Mouse (Mus musculus): Measurements from ENCODE around the gene Psma7.

The Psma7 gene

DNA sequence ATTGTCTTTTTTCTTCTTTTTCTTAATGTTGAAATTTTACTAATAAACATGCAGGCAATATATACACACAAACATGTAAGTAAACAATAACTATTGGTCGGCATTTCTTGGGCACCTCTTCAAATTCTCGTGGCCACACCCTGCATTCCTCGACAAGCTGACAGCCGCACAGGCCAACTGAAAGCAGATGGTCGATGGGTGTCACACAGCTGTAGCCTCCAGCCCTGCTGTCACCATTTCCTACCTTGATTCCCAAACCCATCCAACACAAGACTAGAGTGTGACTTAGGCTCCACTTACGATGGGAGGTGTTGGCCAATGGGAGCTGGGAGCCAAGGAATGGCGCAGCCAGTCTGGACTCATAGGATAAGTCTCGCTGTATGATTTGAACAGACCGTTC is 40.6 kb downstream of the Psma7 start:
- no peak for DNase-seq (ENCODE audit: low spot score)

DNA sequence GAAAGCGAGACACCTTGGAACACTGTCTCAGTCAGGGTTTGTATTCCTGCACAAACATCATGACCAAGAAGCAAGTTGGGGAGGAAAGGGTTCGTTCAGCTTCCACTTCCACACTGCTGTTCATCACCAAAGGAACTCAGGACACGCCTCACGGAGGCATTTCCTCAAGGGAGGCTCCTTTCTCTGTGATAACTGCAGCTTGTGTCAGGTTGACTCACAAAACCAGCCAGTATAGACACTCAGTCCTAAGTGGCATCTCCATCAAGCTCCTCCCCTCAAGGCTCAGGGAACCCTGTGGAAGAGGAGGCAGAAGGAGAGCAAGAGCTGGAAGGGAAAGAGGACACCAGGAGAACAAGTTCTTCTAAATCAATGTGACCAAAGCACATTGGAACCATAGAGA is 43.8 kb downstream of the Psma7 start:
- DNase-seq (ENCODE audit: low spot score), result no peak

DNA sequence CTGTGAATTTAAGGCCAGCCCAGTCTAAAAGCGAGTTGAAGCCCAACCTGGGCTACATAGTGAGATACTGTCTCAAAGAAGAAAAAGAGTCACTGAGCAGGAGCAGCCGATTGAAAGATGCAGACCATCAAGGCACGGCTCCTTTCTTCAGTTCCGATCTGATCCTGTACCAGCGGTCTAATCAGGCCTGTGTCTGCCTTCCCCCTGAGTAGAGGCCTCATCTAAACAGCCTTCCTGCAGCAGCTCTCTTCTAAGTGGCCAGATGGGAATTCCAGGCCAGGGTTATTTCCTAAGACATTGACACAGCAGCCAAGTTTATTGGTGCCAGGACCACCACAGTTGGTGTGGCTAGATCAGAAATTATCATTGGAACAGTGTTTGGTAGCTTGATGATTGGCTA is 49.2 kb downstream of the Psma7 start:
- no peak for DNase-seq (ENCODE audit: low spot score)

DNA sequence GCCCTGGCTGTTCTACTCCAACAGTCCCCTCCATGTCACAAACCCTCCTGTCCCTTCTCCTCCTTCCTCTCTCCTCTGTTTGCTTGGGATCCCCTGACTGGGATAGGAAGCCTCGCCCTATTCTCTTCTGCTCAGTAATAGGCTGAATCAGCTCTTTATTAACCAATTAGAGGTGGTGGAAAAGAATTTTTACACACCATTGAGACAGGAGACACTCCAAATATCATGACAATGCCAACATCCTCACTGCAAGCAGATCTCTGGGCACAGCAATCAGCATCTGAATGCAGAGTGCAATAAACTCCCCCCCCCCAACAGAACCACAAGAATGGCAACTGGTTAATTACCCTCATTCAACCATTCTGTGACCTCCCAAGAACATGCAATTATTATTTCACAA is 53.1 kb downstream of the Psma7 start:
- DNase-seq (ENCODE audit: low spot score), result no peak

DNA sequence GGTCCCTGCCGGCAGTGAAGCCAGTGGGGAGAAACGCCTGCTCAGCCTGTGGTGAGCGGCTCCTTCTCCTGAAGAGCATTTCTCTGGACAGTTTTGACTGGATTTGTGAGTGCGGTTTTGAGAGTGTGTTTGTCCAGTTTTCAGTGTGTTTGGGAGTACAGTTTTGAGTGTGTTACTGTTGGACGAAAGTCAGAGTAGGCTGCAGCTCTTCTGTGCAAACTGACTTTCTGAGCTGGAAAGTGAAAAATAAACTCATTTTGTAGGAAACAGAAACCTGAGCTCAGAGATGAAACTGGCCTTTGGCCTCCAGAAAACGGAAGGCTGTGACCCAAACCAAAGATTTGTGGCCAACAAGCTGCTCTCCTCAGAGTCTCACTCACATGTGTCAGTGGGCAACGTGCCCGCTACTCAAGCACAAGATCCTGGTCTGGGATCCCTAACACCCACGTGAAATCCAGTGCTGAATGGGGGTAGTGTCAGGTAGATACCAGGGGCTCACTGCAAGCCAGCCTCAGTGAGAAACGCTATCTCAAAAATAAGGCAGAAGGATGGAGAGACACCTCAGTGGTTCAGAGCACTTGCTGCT is 55.7 kb downstream of the Psma7 start:
- DNase-seq (ENCODE audit: low spot score), result no peak
